Mouse (Mus musculus): ENCODE measurements around the gene Ube2z. TPM values are rescaled to one million over a fixed set of nuclear protein-coding genes. Genes with fewer than 3 reads are reported as not detected.

Gene Ube2z
- total RNA-seq, 4 experiments from 2014 or later: 53.6 to 60.5 (median 59.8) TPM

DNA sequence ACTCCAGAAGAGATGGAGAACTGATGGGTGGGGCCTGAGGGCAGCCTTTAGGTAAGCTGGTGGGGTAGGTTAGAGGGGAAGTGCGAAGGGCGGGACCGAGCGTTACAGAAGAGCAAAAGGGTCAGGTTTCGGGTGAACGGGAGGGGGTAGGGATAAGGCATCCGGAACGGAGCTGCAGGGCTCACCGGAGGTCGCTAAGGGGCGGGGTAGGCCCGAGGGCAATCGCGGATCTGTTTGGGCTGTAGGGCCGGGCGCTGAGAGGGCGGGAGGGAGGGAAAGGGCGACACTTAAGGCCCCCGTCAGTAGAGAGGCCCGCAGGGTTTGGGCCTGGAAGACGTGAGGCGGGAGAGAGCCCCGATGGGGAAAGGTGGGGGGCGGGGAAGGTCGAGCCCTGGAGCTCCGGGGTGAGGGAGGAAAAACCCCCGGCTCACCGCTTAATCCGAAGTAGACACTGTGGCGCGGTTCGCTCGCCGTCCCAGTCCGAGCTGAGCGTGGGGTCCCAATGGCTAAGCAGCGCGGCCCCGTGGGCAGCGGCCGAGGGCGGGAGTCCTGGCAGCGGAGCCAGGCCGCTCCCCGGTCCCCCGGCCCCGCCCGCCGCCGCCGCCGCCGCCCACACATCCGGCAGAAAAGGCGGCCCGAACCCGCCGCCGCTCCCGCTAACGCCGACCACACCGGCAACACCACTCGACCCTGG lies 520 bp downstream of the Ube2z start:
- DNase-seq (ENCODE audit: low spot score in 2 of 2): no peak

DNA sequence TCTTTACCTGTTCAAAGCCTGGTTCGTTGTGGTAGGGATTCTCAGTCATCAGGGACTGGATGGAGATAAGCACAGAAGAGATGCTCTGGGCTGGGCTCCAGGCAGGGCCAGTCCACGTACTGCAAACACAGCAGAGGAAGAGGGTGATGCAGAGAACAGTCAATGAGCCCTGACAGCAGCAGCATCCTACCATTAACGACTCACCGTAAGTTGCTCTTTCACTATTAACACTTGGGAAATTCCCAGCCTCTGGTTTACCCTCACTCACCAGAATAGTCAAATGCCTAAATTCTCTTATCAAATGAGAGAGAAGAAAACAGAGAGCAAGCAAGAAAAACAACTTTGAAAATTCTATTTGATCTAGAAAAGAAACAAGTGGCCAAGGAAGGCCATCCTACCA lies 6.9 kb downstream of the Ube2z start:
- no peak for DNase-seq (ENCODE audit: low spot score in 2 of 2)

DNA sequence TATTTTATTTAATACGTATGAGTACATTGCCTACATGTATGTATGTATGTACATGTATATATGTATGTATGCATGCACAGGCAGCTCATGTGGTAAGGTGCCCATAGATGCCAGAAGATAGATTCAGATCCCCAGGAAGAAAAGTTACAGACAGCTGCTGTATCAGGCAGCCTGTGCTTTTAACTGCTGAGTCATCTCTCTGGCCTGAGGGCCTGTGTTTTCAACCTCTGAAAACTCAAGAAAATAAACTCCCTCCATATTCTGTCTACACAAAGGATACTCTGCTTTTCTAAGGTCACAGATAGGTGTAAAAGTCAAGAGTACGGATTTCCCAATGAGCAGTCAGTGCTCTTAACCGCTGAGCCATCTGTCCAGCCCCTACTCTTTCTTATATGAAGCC lies 14.3 kb downstream of the Ube2z start:
- no peak for DNase-seq (ENCODE audit: low spot score in 2 of 2)

DNA sequence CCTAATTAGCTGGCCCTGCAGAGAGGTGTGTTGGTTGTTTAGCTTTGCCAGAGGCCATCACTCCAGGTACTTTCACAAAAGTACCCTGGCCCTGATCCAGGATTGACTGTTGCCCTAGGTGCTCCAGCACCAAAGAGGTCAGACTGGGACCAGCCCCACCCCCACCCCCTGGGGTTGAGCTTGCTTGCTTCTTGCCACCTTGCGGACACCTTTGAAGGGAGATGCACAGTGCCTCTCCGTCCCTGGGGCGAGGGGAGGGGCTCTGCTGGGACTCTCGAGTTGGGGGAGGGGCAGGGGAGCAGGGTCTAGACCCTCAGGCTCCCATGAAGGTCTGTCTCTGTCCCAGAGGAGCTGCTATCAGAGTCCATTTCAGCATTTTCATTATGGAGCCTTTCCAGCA lies 15.2 kb downstream of the Ube2z start:
- no peak for DNase-seq (ENCODE audit: low spot score in 2 of 2)

DNA sequence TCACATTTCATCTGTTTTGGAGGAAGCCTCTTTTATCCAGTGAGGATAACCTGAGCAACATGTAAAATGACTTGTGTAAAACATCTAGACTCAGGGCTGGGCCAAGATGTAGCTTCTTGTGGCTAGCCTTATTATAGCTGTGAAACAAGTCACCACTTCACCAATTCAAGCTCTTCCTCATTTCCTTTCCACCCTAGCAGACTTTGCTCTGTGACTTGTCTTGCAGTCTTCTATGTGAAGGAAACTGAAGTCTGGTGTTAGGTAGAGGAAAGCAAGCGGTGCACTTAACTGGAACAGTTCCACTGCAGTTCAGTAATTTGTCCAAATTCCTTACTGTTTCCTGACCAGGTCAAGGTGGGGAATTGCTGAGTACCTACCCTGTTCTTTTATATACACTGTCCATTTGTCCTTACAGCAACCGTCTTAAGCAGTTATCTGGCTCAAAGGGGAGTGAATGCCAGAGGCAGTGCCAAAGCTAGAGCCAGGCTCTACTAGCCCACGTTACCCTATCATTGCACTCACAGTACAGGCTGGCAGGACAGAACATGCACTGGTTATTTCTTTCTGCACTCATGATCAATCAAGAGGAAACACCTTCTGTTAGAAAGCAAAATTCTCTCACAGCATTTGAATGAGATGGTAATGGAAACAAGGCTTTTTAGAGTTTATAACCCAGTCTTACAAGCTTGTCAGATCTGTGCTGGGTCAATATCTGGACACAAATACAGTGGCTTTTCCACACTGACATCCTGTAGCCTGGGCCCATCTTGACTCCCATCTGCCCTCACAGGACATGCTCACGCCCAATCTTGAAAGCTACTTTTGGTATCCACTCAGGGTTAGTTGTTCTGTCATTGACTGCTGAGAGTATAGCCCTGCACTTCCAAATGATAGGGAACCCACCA lies 17.5 kb downstream of the Ube2z start:
- DNase-seq (ENCODE audit: low spot score in 2 of 2): no peak

DNA sequence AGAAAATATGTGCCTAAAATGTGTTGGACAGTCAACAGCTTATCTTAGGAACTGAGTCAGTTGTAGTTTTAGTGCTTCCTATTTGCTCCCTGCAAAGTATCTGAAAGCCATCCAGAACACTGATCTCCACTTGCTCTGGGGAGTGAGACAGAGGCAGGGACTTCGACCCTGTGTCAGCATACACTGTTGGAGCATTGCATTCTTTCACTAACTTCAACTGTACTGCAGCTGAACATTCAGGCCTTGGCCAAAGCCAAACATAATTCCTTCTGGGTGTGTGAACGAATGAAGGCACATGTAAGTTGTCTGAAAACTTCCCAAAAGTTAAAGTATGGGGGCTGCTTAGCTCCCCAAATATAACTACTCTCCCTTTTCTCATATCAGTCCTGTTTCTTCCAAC lies 18.4 kb downstream of the Ube2z start:
- DNase-seq (ENCODE audit: low spot score in 2 of 2): no peak

DNA sequence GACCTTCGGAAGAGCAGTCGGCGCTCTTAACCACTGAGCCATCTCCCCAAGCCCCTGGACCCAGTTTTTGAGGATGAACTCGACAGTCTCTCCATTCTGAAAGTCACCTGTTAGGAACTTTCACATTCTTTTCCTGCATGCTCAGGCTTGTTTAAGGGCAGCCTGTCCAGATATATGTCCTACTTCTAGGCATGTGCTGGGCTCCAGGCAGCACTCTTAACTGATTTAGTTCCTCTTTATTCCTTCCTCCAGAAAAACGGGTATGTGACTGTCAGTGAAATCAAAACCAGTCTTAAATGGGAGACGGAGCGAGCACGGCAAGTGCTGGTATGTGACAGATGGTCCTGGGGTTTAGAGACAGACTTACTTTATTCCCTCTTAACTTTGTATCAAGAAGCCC lies 19.2 kb downstream of the Ube2z start:
- DNase-seq (ENCODE audit: low spot score in 2 of 2): no peak

DNA sequence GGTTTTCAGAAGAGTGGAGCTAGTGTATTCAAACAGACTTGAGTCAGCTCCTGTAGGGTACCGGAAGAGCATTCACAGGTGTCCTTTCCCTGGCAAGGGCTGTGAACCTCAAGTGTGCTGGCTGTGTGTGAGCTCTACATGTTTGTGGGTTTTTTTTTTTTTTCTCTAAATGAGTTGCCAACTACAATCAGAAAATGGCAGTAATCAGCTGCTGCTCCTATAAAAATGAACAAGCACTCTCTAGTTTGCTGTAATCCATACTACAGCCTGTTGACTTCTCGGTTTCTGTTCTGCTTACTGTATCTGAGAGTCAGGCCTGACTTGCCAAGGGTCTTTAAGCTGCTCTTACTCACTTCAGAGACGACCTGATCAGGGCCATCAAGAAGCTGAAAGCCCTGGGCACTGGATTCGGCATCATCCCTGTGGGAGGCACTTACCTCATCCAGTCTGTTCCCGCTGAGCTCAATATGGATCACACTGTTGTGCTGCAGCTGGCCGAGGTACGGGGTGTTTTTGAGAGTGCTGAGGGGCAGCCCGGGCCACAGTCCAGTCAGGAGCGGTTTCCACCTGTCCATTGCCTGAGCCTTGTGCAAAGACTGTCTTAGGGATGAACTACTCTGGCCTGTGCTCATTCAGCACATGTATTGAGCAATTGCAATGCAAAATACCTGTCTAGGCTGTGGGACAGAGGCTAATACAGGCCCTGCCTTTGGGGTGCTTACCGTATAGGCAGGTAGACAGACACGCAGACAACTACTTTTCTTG lies 20.2 kb downstream of the Ube2z start:
- DNase-seq (ENCODE audit: low spot score in 2 of 2): no peak

DNA sequence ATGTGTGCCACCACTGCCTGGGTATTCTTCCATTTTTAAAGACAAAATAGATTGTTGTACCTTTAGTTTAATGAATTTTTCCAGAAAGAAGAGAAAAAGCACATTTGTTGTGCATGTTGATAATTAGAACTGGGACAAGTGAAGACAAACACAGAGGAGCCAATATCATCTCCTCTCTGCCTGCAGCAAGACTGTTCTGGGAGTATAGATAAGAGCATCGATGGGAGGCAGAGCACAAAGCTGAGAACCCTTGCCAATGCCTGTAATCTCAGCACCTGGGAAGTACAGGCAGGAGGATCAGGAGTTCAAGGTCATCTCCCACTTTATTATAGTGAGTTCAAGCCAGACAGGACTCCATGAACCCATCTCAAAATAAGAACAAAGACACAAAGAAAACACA lies 26.6 kb downstream of the Ube2z start:
- DNase-seq (ENCODE audit: low spot score in 2 of 2): no peak

DNA sequence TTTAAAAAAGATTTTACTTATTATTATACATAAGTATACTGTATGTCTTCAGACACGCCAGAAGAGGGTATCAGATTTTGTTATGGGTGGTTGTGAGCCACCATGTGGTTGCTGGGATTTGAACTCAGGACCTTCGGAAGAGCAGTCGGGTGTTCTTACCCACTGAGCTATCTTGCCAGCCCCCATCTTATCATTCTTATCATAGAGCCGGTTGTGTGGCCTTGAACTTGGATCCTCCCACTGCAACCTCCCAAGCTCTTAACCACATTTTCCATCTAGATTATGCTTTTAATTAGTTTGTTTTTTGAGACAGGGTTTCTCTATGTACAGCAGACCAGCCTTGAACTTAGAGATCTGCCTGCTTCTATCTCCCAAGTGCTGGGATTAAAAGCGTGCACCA lies 27.7 kb downstream of the Ube2z start:
- no peak for DNase-seq (ENCODE audit: low spot score in 2 of 2)

DNA sequence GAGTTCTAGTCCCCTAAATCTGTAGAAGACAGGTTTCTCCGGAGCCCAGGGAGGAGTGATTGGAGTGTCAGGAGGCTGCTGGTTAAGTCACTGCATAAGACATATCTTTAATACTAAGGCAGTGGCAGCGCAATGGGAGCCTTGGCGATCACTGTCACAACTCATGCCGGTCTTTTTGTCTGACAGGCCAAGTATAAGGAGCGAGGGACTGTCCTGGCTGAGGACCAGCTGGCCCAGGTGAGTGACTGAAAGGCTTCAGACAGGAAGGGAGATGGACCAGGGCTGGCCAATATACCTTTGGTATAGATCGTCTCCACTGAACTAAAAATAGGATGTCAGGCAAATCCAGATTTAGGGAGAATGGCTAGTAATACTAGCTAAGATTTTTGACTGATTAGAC lies 30.1 kb downstream of the Ube2z start:
- peak in 1 of 2 experiments; percentile 25 for DNase-seq (ENCODE audit: low spot score in 2 of 2)

DNA sequence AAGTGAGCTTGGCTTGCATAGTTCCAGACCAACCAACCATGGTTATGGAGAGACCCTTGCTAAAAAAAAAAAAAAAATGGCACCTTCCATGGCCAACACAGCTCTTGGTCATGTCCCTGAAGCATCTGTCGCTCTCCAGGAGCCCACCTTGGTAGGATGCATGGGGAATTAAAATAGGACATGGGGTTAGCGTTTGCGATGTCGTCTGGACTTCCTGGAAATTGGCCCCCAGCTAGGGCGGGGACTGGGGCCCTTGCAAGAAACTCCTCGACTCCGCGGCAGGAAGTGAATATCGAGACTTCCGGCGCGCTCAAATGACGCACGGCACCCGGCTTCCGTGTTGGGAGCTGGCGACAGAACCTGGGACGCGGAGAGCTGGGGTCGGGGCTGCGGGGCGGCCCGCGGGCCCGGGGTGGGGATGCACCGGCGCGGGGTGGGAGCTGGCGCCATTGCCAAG lies 30.6 kb downstream of the Ube2z start, which contains the start of gene Snf8:
Gene Snf8, plus strand, starts transcription at position 290 of the 457 bp plus-strand sequence.
- peak; percentile 90 to 97 for DNase-seq (ENCODE audit: low spot score in 2 of 2)

DNA sequence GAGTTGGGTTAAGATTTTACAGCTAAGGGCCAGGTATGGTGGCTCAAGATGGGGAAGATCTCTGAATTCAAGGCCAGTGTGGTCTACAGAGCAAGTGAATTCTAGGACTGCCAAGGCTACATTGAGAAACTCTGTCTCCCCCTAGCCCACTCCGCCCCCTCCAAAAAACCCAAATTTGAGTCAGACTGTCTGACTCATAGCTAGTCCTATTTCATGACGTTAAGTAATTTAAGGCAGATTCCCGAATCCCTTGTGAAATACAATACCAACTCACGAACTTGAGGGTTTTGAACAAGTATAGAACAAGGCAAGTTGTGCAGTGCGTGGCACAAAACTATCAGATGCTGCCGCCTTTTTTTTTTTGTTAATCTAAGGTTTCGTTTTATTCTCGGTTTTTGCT lies 31.1 kb downstream of the Ube2z start:
- DNase-seq (ENCODE audit: low spot score in 2 of 2): no peak

DNA sequence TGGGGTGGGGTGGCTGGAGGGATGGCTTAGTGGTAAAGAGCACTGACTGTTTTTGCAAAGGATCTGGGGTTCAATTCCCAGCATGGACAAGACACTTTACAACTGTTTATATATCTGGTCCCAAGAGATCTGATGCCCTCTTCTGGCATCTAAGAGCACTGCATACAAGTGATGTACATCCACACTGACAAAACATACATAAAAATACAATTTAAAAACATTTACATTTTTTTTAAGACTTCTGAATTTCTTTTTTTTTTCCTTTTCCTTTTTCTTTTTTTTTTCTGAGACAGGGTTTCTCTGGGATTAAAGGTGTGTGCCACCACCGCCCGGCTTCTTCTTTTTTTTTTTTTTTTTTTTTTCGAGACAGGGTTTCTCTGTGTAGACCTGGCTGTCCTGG lies 31.9 kb downstream of the Ube2z start:
- DNase-seq (ENCODE audit: low spot score in 2 of 2): no peak

DNA sequence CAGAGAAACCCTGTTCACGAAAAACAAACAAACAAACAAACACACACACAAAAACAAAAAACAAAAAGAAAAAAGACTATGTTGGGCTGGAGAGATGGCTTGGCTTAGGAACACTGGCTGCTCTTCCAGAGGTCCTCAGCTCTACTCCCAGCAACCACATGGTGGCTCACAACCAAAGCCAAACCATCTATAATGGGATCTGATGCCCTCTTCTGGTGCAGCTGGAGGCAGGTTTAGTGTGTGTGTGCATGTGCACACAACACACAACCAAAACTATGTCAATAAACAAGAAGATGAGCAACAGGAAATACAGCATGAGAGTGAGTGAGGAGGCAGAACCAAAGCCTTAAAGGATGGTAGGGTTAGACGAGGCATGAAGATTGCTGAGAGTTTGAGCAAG lies 33.5 kb downstream of the Ube2z start:
- DNase-seq (ENCODE audit: low spot score in 2 of 2): no peak

DNA sequence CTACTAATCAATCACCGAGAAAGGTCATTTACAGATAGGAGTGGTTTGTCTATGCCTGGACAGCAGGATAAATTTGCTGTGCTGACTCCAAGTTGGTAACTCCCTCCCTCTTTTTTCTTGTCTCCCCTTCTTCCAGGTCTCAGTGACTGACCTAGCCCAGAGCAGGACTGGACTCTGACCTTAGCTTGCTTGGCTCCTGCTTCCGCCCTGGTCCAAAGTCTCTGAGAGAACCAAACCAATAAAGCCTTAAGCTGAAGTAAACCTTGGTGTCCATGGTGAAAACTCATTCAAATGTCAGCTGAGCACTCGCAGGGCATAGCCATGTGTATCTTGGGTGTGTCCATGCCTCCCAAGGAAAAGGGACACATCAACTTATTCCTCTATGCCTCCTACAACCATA lies 34.6 kb downstream of the Ube2z start:
- no peak for DNase-seq (ENCODE audit: low spot score in 2 of 2)

DNA sequence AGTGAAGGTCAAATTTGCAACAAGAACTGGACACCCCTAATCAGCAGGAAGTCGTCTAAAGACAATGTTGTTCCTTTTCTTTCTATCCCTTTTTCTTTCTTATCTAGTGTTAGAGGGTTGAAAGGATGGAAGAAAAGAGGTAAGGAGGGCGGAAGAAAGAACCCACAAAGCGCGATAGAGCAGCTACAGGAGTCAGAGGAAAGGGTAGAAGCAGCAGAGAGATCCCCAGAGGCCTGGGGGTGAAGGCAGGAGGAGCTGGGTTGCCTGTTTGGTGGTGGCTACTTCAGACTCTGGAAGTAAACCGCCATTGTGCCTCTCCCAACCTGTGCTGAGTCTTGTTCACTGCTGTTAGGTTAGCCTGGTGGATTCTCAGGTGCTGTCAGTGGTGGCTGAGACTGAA lies 37.1 kb downstream of the Ube2z start:
- no peak for DNase-seq (ENCODE audit: low spot score in 2 of 2)

DNA sequence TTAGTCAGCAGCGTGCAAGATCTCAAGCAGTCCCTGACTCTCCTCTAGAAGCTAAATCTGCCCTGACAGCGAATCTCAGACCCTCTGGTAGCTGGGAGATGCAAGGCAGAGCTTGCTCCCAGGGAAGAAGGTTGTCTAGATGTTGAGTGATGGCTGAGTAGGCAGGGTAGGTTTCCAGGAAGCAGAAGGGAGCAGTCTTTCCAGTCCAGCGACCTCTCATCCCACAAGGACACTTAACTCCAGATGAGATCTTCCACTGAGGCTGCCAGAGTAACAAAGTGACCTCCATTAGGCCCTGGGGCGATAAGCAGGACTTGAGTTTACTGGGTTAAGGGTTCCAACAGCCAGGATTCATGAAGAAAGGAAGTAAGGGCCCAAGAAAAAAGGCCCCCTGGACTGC lies 44.6 kb downstream of the Ube2z start:
- DNase-seq (ENCODE audit: low spot score in 2 of 2): no peak

DNA sequence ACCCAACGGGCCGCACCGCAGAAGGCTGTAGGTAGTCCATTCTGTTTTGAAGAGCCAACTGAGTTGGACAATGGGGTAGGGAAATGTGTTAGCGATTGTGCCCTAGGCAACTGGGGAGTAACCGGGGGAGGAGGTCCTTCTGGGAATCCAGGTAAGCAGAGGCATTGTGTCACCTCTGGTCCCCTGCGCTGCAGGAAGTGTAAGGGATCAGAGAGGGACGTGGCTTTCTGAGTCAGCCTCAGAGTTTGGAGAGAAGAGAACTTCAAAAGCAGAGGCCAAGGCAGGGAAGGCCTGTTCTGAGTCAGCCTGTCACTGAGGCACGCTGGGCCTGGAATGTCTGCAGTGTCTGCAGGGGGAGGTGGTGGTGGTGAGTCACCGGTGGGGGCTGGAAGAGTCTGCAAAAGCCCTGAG lies 47.2 kb downstream of the Ube2z start:
- peak in 1 of 2 experiments; percentile 22 for DNase-seq (ENCODE audit: low spot score in 2 of 2)

DNA sequence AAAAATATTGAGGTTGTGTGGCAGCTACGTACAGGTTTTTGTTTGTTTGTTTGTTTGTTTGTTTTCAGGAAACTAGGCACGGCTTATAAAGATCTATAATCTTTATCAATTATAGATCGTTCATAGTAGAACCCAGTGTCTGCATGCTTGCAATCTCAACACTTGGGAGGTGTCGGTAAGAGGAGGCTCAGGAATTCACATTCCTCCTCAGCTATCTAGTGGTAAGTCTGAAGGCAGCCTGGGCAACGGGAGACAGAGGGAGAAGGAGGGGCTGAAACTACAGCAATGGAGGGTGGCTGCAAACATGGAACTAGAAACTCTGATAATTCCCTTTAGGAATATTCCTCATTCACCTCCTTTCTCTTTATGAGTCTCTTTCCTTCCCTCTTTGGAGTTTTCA lies 49.8 kb downstream of the Ube2z start:
- DNase-seq (ENCODE audit: low spot score in 2 of 2): no peak

DNA sequence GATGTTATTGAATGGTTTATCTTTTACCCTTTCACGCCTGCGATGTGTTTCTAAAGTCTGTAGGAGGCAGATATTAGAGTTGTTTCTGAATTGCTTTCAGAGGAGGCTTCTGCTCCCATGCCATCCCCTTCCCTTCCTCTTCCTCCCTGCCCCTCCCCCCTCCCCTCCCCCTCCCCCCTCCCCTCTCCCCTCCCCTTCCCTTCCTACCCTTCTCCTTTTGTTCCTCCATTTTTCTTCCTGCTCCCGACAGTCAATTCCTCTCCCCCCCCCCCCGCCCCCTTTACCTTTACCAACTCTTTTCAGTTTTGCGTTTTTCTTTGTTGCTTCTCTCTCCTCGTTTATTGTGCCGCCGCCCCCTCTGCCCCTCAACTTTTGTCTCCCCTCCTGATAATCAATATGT lies 53.2 kb downstream of the Ube2z start:
- DNase-seq (ENCODE audit: low spot score in 2 of 2): no peak

DNA sequence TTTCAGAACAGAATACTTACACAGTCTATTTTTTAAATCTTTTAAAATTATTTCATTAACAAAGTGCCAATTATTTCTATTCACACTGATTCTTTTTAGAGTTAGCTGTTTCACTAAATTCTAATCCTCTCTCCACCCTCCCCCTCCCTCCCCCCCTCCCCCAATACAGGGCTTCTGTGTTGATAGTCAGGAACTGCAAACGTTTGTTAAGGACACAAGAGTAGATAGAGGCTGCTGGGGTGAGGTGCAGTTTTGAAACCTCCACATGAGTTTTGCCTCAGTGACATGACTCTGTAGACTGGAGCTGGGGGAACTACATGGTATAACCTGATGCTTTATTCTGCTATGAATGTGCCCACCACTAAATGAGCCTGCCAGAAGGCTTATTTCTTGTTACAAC lies 56.4 kb downstream of the Ube2z start:
- no peak for DNase-seq (ENCODE audit: low spot score in 2 of 2)

Data from left cerebral cortex, adult 8-10 months (tissue).